23 mouse cellular contexts compared by ENCODE assay signal in genomic region chr13:83580856-83581255, GRCm38 (mm10).
DNase-seq lines count a peak whose midpoint lies in the region; TF ChIP-seq lines count a peak whose summit lies in the region.
"Had no signal": no experiment of that assay in that cellular context is flagged by ENCODE, and none has a peak within 500 bp of the region (broad histone marks: within the 10 kb centered on the region; RNA-seq: fewer than 3 reads in every experiment).

No protein-coding gene starts in this region.

- H3K79me2 ChIP-seq in heart, adult 2 months (replicated peaks; ENCODE audit: control insufficient read depth, insufficient read depth, low read length), result peaks cover 1% of the 10 kb centered on the region; the same call in 1 of the 2 replicates

- intact Hi-C loops in gastrocnemius, adult 2 months (cut with DNase I), result no loop called here
- intact Hi-C loops in heart, adult 2 months (cut with DNase I), result no loop called here
- intact Hi-C loops in heart, postnatal 14 days (cut with DNase I), result no loop called here
- intact Hi-C loops in left cerebral cortex, adult 2 months (cut with DNase I), result no loop called here
- intact Hi-C loops in left cerebral cortex, postnatal 14 days (cut with DNase I), result no loop called here

- 0 out of 2 replicates have a peak, but pooled peaks have one; percentile 25 for TF ChIP-seq EP300 in heart, adult 2 months (IDR thresholded peaks at IDR 0.05; ENCODE audit: insufficient read depth, low read depth, low read length)

- no peak overlapping the region for H3K9ac ChIP-seq in heart, adult 2 months (ENCODE audit: low read depth, low read length)
- H3K9ac ChIP-seq: embryonic facial prominence, embryonic 12.5 days; forebrain, embryonic 13.5 days; forebrain, embryonic 15.5 days had no signal

- H3K36me3 ChIP-seq in heart, adult 2 months (ENCODE audit: control insufficient read depth, insufficient read depth, low read length), result peaks cover 47% of the 10 kb centered on the region
- H3K36me3 ChIP-seq: embryonic facial prominence, embryonic 10.5 days; embryonic facial prominence, embryonic 12.5 days; forebrain, embryonic 15.5 days; G1E had no signal

- H3K27ac ChIP-seq in gastrocnemius, adult 2 months, result peak overlapping the region; percentile 63; the same call in 1 of the 2 replicates
- peak overlapping the region; percentile 62 for H3K27ac ChIP-seq in heart, adult 2 months
- peak overlapping the region; percentile 26; the same call in 1 of the 2 replicates for H3K27ac ChIP-seq in left cerebral cortex, adult 2 months
- H3K27ac ChIP-seq in brown adipose tissue, adult 24 weeks (replicated peaks; ENCODE audit: low read depth, low read length), result 0 out of 2 replicates have a peak overlapping the region, but pooled peaks have one; percentile 44
- H3K27ac ChIP-seq: embryonic facial prominence, embryonic 10.5 days; embryonic facial prominence, embryonic 12.5 days; forebrain, embryonic 13.5 days; forebrain, embryonic 15.5 days had no signal

- no peak for TF ChIP-seq CTCF in gastrocnemius, adult 2 months (IDR thresholded peaks at IDR 0.05)
- no peak for TF ChIP-seq CTCF in heart, adult 2 months (IDR thresholded peaks at IDR 0.05)
- no peak for TF ChIP-seq CTCF in left cerebral cortex, adult 2 months (IDR thresholded peaks at IDR 0.05)

- 58% methylated on average over 5 of the region's 5 CpGs for WGBS in heart, adult 2 months

- peaks cover 12% of the 10 kb centered on the region for H3K4me1 ChIP-seq in heart, adult 2 months (ENCODE audit: control insufficient read depth, insufficient read depth, low read length)
- peaks cover 13% of the 10 kb centered on the region for H3K4me1 ChIP-seq in brown adipose tissue, adult 24 weeks (ENCODE audit: control insufficient read depth, insufficient read depth, insufficient read length, low read length)
- H3K4me1 ChIP-seq: embryonic facial prominence, embryonic 12.5 days; forebrain, embryonic 15.5 days had no signal

- TF ChIP-seq POLR2A in heart, adult 2 months (IDR thresholded peaks at IDR 0.05; ENCODE audit: insufficient read depth, low read depth, low read length), result no peak

- no peak for DNase-seq in gastrocnemius, adult 2 months
- DNase-seq in gastrocnemius, postnatal 4 days (ENCODE audit: low spot score in 2 of 2), result no peak
- no peak for DNase-seq in heart, adult 2 months
- no peak for DNase-seq in heart, postnatal 14 days
- no peak for DNase-seq in left cerebral cortex, adult 2 months (ENCODE audit: extremely low spot score in 1 of 2, low spot score in 2 of 2)
- DNase-seq in left cerebral cortex, postnatal 14 days (ENCODE audit: low spot score in 2 of 2), result no peak
- no peak for DNase-seq in T-cell, adult 2 months (ENCODE audit: low spot score)
- DNase-seq: adrenal gland, adult 2 months; adrenal gland, postnatal 10 days; adrenal gland, postnatal 25 days; B cell, adult 2 months; cerebellum, adult 11-12 months; cerebellum, adult 2 months; cerebellum, adult 9-10 months; cerebellum, postnatal 10 days; cerebellum, postnatal 25 days had no signal

- no peaks in the 10 kb centered on the region for H3K27me3 ChIP-seq in heart, adult 2 months (ENCODE audit: control insufficient read depth, insufficient read depth, low read length)
- H3K27me3 ChIP-seq: CH12.LX; embryonic facial prominence, embryonic 12.5 days; forebrain, embryonic 13.5 days; forebrain, embryonic 15.5 days had no signal

- H3K4me3 ChIP-seq in gastrocnemius, adult 2 months, result no peak overlapping the region
- no peak overlapping the region for H3K4me3 ChIP-seq in heart, adult 2 months
- H3K4me3 ChIP-seq in left cerebral cortex, adult 2 months, result no peak overlapping the region
- no peak overlapping the region for H3K4me3 ChIP-seq in brown adipose tissue, adult 24 weeks (ENCODE audit: insufficient read depth, low read depth, low read length)
- H3K4me3 ChIP-seq: embryonic facial prominence, embryonic 10.5 days; embryonic facial prominence, embryonic 12.5 days; forebrain, embryonic 13.5 days; forebrain, embryonic 15.5 days had no signal
